ENCODE assay signal across 19 mouse cellular contexts in the genomic region with DNA sequence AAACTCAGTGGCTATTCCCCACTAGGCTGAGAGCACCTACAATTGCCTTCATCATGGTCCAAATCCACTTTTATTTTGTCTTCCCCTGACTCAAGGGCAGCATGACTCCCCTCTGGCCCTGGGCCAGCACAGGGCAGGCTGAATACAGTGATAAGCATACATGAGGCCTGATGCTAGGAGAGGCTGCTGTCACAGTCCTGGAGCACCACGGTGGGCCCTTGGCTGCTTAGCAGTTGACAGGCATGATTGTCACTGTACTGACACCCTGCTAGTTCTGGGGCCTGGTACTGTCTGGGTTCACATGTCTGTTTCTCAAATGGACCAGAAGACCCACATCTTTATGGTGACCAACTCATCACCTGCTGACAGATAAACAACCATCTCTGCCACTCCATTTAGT.
DNase-seq lines count a peak whose midpoint lies in the region; ATAC-seq and TF ChIP-seq lines count a peak whose summit lies in the region.
"Had no signal": no experiment of that assay in that cellular context is flagged by ENCODE, and none has a peak within 500 bp of the region (broad histone marks: within the 10 kb centered on the region; RNA-seq: fewer than 3 reads in every experiment).

No protein-coding gene starts in this region.

- no peaks in the 10 kb centered on the region for H3K36me3 ChIP-seq in heart, postnatal 0 days (replicated peaks; ENCODE audit: control insufficient read depth, insufficient read depth, low read length)
- H3K36me3 ChIP-seq in heart, adult 2 months (ENCODE audit: control insufficient read depth, insufficient read depth, low read length), result no peaks in the 10 kb centered on the region
- 0 out of 2 replicates have a peak, but pooled peaks cover 6% of the 10 kb centered on the region for H3K36me3 ChIP-seq in midbrain, embryonic 13.5 days
- H3K36me3 ChIP-seq in midbrain, embryonic 10.5 days, result no peaks in the 10 kb centered on the region
- H3K36me3 ChIP-seq: forebrain, embryonic 15.5 days; hindbrain, embryonic 15.5 days; limb, embryonic 10.5 days had no signal

- H3K4me3 ChIP-seq in heart, postnatal 0 days (ENCODE audit: low read depth, low read length), result no peak overlapping the region
- H3K4me3 ChIP-seq in heart, adult 2 months, result no peak overlapping the region
- H3K4me3 ChIP-seq in midbrain, embryonic 13.5 days (replicated peaks), result no peak overlapping the region
- no peak overlapping the region for H3K4me3 ChIP-seq in midbrain, embryonic 10.5 days
- H3K4me3 ChIP-seq: forebrain, embryonic 15.5 days; hindbrain, embryonic 15.5 days; limb, embryonic 10.5 days had no signal

- TF ChIP-seq CTCF in heart, postnatal 0 days (IDR thresholded peaks at IDR 0.05; ENCODE audit: low read depth), result no peak
- no peak for TF ChIP-seq CTCF in heart, adult 2 months (IDR thresholded peaks at IDR 0.05)

- no peaks in the 10 kb centered on the region for H3K79me2 ChIP-seq in heart, adult 2 months (replicated peaks; ENCODE audit: control insufficient read depth, insufficient read depth, low read length)

- no peak for TF ChIP-seq POLR2A in heart, adult 2 months (IDR thresholded peaks at IDR 0.05; ENCODE audit: insufficient read depth, low read depth, low read length)

- H3K4me2 ChIP-seq in heart, postnatal 0 days (ENCODE audit: low read depth, low read length), result no peak overlapping the region
- H3K4me2 ChIP-seq in midbrain, embryonic 13.5 days (replicated peaks), result no peak overlapping the region
- H3K4me2 ChIP-seq: forebrain, embryonic 15.5 days; hindbrain, embryonic 15.5 days had no signal

- 29% methylated on average over 1 of the region's 1 CpGs for WGBS in heart, postnatal 0 days
- 20% methylated on average over 1 of the region's 1 CpGs for WGBS in heart, adult 2 months
- 97% methylated on average over 1 of the region's 1 CpGs for WGBS in midbrain, embryonic 13.5 days
- 91% methylated on average over 1 of the region's 1 CpGs for WGBS in midbrain, embryonic 10.5 days

- peak; percentile 30 for DNase-seq in adrenal gland, postnatal 10 days
- no peak for DNase-seq in adrenal gland, adult 18-20 months (ENCODE audit: low spot score in 2 of 2)
- DNase-seq in heart, postnatal 0 days (ENCODE audit: low spot score), result no peak
- no peak for DNase-seq in heart, adult 2 months
- DNase-seq in midbrain, embryonic 10.5 days (ENCODE audit: low spot score), result no peak
- DNase-seq in urinary bladder, postnatal 36 days (ENCODE audit: low spot score in 2 of 2), result no peak
- DNase-seq: cerebellum, adult 8-10 months; embryo, embryonic 11 days; heart, adult 18-20 months; kidney, adult 18-20 months; kidney, postnatal 14 days; thymus, postnatal 25 days had no signal

- intact Hi-C loops in heart, adult 2 months (cut with DNase I), result no loop called here

- ATAC-seq in heart, postnatal 0 days (ENCODE audit: insufficient read depth, low read depth), result peak; percentile 48; the same call in 1 of the 2 replicates
- ATAC-seq in midbrain, embryonic 13.5 days, result 0 out of 2 replicates have a peak, but pooled peaks have one; percentile 51
- ATAC-seq in megakaryocyte progenitor cell, adult 5-6 weeks (replicated peaks; ENCODE audit: poor library complexity), result peak; percentile 78
- ATAC-seq: activated CD4-positive, CD25-positive, alpha-beta regulatory T cell, adult 4 months; forebrain, embryonic 15.5 days had no signal

- H3K9ac ChIP-seq in heart, postnatal 0 days (replicated peaks; ENCODE audit: low read depth, low read length), result no peak overlapping the region
- H3K9ac ChIP-seq in heart, adult 2 months (ENCODE audit: low read depth, low read length), result no peak overlapping the region
- no peak overlapping the region for H3K9ac ChIP-seq in midbrain, embryonic 13.5 days (replicated peaks)
- H3K9ac ChIP-seq: forebrain, embryonic 15.5 days; hindbrain, embryonic 15.5 days; liver, embryonic 14.5 days had no signal

- peaks cover 7% of the 10 kb centered on the region; the same call in 1 of the 2 replicates for H3K4me1 ChIP-seq in heart, postnatal 0 days (ENCODE audit: control insufficient read depth, insufficient read depth)
- H3K4me1 ChIP-seq in heart, adult 2 months (ENCODE audit: control insufficient read depth, insufficient read depth, low read length), result no peaks in the 10 kb centered on the region
- H3K4me1 ChIP-seq in midbrain, embryonic 13.5 days (replicated peaks), result peaks cover 9% of the 10 kb centered on the region; the same call in 1 of the 2 replicates
- H3K4me1 ChIP-seq in midbrain, embryonic 10.5 days, result peaks cover 13% of the 10 kb centered on the region
- H3K4me1 ChIP-seq: forebrain, embryonic 15.5 days; hindbrain, embryonic 15.5 days; limb, embryonic 10.5 days had no signal

- no peaks in the 10 kb centered on the region for H3K27me3 ChIP-seq in heart, postnatal 0 days (ENCODE audit: control insufficient read depth, insufficient read depth, low read length)
- no peaks in the 10 kb centered on the region for H3K27me3 ChIP-seq in heart, adult 2 months (ENCODE audit: control insufficient read depth, insufficient read depth, low read length)
- H3K27me3 ChIP-seq in midbrain, embryonic 13.5 days, result no peaks in the 10 kb centered on the region
- no peaks in the 10 kb centered on the region for H3K27me3 ChIP-seq in midbrain, embryonic 10.5 days (ENCODE audit: low read depth, poor library complexity, severe bottlenecking)
- H3K27me3 ChIP-seq: forebrain, embryonic 15.5 days; hindbrain, embryonic 15.5 days had no signal

- H3K27ac ChIP-seq in heart, postnatal 0 days (ENCODE audit: low read depth), result no peak overlapping the region
- no peak overlapping the region for H3K27ac ChIP-seq in heart, adult 2 months
- no peak overlapping the region for H3K27ac ChIP-seq in midbrain, embryonic 13.5 days
- no peak overlapping the region for H3K27ac ChIP-seq in midbrain, embryonic 10.5 days (replicated peaks)
- H3K27ac ChIP-seq: forebrain, embryonic 15.5 days; hindbrain, embryonic 15.5 days; limb, embryonic 10.5 days; liver, embryonic 14.5 days had no signal

- H3K9me3 ChIP-seq in heart, postnatal 0 days (replicated peaks; ENCODE audit: control insufficient read depth, low read length), result no peaks in the 10 kb centered on the region
- no peaks in the 10 kb centered on the region for H3K9me3 ChIP-seq in midbrain, embryonic 13.5 days
- H3K9me3 ChIP-seq in midbrain, embryonic 10.5 days (replicated peaks), result no peaks in the 10 kb centered on the region
- H3K9me3 ChIP-seq: forebrain, embryonic 15.5 days; hindbrain, embryonic 15.5 days; limb, embryonic 10.5 days had no signal

- no peak for TF ChIP-seq EP300 in heart, postnatal 0 days (IDR thresholded peaks at IDR 0.05; ENCODE audit: low read depth)
- no peak for TF ChIP-seq EP300 in heart, adult 2 months (IDR thresholded peaks at IDR 0.05; ENCODE audit: insufficient read depth, low read depth, low read length)
